Mouse (Mus musculus) heart, adult 2 months (tissue): ENCODE measurements around the gene Cbx2.

Experiments used
- EP300 ChIP-seq: fragments of 200-500 bp; IDR thresholded peaks from 2 replicates; pipeline ENCODE4 v1.6.1; 2011; ENCODE audit warnings: low read depth, low read length, control low read depth; ENCODE audit not compliant: insufficient read depth
- POLR2A ChIP-seq: fragments of 200-500 bp; IDR thresholded peaks from 2 replicates; pipeline ENCODE4 v1.6.1; 2011; ENCODE audit warnings: mild to moderate bottlenecking, low read depth, low read length, control low read depth; ENCODE audit not compliant: insufficient read depth

- TF ChIP-seq EP300 (no peak), POLR2A (no peak)
Measured at GRCm38 (mm10) chr11:119079445-119079837, 56.7 kb downstream of the Cbx2 start.
